Mouse (Mus musculus): ENCODE results near the gene Chst10. TPM values are rescaled to one million over a fixed set of nuclear protein-coding genes. Genes with fewer than 3 reads are reported as not detected.

Chst10 gene
- polyA plus RNA-seq, 1 experiment = 43.7 TPM

DNA sequence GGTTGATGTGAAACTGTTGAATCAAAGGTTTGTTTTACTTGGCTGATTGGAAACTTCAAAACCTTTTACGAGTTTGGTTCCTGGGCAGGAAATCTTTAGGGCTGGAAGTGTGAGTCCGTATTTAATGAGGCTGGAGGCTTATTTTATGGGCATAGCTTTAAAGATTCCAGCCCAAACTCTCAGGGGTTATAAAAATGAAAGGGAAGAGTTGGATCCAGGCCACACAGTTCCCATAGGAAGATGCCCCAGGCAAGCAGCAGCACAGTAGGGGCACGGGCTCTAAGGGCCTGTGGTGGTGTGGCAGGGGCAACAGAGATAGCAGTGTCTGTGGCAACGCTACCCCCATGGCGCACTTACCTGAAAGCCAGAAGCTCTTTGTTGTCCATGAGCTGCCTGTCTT lies 31.7 kb downstream of the Chst10 start:
- Histone ChIP-seq H3K4me3 (replicated peaks; ENCODE audit: insufficient read depth, low read depth, low read length) (no peak overlapping the region), H3K4me1 (ENCODE audit: control insufficient read depth, insufficient read depth, low read length) (peaks cover 2% of the 10 kb centered on the region; the same call in 1 of the 2 replicates), H3K27me3 (ENCODE audit: control insufficient read depth, insufficient read depth, low read length) (no peaks in the 10 kb centered on the region), H3K27ac (ENCODE audit: insufficient read depth, low read length) (no peak overlapping the region)
- 91% methylated on average over 5 of the region's 5 CpGs for WGBS
- TF ChIP-seq POLR2A (IDR thresholded peaks at IDR 0.05; ENCODE audit: borderline replicate concordance, insufficient read depth, low read length) = no peak
- no peak for TF ChIP-seq CTCF (IDR thresholded peaks at IDR 0.05; ENCODE audit: borderline replicate concordance, insufficient read depth, low read depth, low read length)
- DNase-seq = no peak

DNA sequence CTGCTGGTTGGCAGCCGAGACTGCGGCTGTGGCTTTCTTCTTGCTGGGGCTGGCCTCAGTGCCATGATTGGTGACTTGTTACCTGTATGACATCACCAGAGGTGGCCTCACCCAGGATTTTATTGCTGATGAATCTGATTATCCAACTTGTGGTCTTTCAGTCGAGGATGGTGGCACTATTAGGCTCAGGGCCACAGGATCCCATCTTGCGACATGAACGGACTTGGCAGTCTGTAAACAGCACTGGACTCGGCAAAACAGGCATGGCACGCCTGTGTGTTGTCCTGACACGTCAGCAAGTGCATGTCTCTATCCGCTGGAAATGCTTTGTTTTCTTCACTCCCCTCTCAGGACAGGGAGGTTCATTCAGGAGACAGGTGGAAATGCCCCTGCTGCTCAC lies 33.6 kb downstream of the Chst10 start:
- 63% methylated on average over 9 of the region's 9 CpGs for WGBS
- TF ChIP-seq CTCF (IDR thresholded peaks at IDR 0.05; ENCODE audit: borderline replicate concordance, insufficient read depth, low read depth, low read length) (no peak), POLR2A (IDR thresholded peaks at IDR 0.05; ENCODE audit: borderline replicate concordance, insufficient read depth, low read length) (no peak)
- H3K27me3 ChIP-seq (ENCODE audit: control insufficient read depth, insufficient read depth, low read length) = no peaks in the 10 kb centered on the region
- no peaks in the 10 kb centered on the region for H3K4me1 ChIP-seq (ENCODE audit: control insufficient read depth, insufficient read depth, low read length)
- no peak overlapping the region for H3K4me3 ChIP-seq (replicated peaks; ENCODE audit: insufficient read depth, low read depth, low read length)
- no peak overlapping the region for H3K27ac ChIP-seq (ENCODE audit: insufficient read depth, low read length)
- no peak for DNase-seq

DNA sequence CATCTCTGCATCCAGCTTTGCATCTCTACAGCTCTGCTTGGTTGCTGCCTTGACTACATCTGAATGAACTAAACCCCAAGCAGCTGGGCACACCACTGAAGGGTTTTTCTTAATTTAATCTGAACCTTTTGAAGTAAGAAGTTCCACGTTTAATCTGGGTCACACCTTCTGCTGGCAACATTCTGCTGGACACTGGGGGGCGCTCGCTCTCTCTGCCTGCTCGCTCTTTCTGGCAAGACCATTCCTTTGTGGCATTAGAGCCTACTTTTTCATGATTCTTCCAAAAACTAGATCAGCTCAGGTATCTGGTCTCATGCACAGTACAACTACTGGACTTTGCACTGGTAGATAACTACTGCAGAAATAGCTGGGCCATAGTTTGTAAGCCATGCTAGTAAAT lies 35.7 kb downstream of the Chst10 start:
- H3K4me3 ChIP-seq (replicated peaks; ENCODE audit: insufficient read depth, low read depth, low read length) = no peak overlapping the region
- H3K27ac ChIP-seq (ENCODE audit: insufficient read depth, low read length) = no peak overlapping the region
- H3K4me1 ChIP-seq (ENCODE audit: control insufficient read depth, insufficient read depth, low read length) = no peaks in the 10 kb centered on the region
- no peaks in the 10 kb centered on the region for H3K27me3 ChIP-seq (ENCODE audit: control insufficient read depth, insufficient read depth, low read length)
- no peak for TF ChIP-seq POLR2A (IDR thresholded peaks at IDR 0.05; ENCODE audit: borderline replicate concordance, insufficient read depth, low read length)
- TF ChIP-seq CTCF (IDR thresholded peaks at IDR 0.05; ENCODE audit: borderline replicate concordance, insufficient read depth, low read depth, low read length) = peak; percentile 78
- DNase-seq = peak; percentile 54 to 63
- WGBS = 8% methylated on average over 4 of the region's 4 CpGs

DNA sequence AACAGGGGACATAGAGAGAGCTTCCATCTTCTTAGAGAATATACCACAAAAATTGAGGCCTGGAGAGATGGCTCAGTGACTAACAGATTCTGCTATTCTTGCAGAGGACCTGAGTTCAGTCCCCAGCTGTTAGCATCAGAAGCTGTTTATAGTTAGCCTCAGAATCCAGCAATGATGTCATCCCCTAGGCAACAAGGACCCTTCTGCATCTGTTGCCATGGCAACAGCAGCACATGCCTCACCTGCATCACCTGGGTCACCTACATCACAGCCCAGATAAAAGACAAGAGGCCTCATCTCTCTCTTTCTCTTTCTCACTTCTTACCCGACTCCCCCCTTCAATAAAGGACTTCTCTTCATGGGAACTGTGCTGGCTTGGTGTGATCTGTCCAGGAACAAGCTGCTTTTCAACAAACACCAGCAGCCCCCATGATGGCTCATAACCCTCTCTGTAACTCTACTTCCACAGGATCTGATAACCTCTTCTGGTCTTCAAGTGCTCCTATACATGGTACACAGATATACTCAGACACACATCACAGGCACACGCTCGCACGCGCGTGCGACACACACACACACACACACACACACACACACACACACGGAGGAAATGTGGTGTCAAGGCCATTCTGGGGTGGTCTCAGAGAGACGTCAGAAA lies 37.0 kb downstream of the Chst10 start:
- 87% methylated on average over 9 of the region's 9 CpGs for WGBS
- no peak overlapping the region for H3K27ac ChIP-seq (ENCODE audit: insufficient read depth, low read length)
- TF ChIP-seq POLR2A (IDR thresholded peaks at IDR 0.05; ENCODE audit: borderline replicate concordance, insufficient read depth, low read length) (no peak), CTCF (IDR thresholded peaks at IDR 0.05; ENCODE audit: borderline replicate concordance, insufficient read depth, low read depth, low read length) (no peak)

DNA sequence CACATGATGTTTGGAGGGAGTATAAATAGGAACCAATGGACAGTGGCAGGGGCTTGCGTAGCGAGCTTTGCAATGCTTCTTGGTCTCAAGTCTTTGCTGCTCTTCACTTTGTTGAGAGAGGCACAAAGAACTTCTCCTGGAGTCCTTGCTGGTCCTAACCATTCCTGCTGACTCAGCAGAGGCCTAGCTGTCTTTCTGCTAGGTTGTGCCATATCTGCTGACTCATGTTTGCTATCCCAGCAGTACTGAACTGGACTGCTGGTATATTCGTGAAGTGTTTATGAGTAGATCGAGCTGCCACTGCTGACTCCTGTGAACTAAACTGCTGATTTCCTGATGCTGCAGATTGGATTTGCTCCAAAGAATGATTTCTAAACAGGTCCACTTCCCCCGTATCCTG lies 37.8 kb downstream of the Chst10 start:
- WGBS = 81% methylated on average over 5 of the region's 5 CpGs

More for the DNA sequence above, 37.0 kb downstream of the Chst10 start:
- DNase-seq = no peak
- H3K27me3 ChIP-seq (ENCODE audit: control insufficient read depth, insufficient read depth, low read length) = no peaks in the 10 kb centered on the region
- no peak overlapping the region for H3K4me3 ChIP-seq (replicated peaks; ENCODE audit: insufficient read depth, low read depth, low read length)
- no peaks in the 10 kb centered on the region for H3K4me1 ChIP-seq (ENCODE audit: control insufficient read depth, insufficient read depth, low read length)

DNA sequence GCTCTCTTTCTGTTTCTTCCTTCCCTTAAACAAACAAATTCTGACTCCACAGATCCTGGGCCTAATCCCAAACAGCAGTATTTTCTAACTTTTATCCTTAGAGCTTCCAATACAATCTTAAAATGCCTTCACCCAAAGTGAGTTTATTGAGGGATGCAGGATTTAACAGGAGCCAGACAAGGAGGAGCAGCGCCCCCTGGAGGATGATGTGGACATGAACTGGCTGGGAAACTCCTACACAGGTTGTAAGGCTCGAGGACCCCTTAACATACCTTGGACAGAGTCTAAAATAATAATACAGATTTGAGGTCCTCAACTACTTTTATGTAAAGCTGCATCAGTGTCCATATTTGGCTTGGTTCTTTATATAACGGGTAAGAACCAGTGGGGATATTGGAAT lies 41.8 kb downstream of the Chst10 start:
- Histone ChIP-seq H3K27ac (ENCODE audit: insufficient read depth, low read length) (no peak overlapping the region), H3K4me3 (replicated peaks; ENCODE audit: insufficient read depth, low read depth, low read length) (no peak overlapping the region), H3K27me3 (ENCODE audit: control insufficient read depth, insufficient read depth, low read length) (no peaks in the 10 kb centered on the region), H3K4me1 (ENCODE audit: control insufficient read depth, insufficient read depth, low read length) (no peaks in the 10 kb centered on the region; the same call in 1 of the 2 replicates)
- 10% methylated on average over 3 of the region's 3 CpGs for WGBS
- no peak for TF ChIP-seq POLR2A (IDR thresholded peaks at IDR 0.05; ENCODE audit: borderline replicate concordance, insufficient read depth, low read length)
- peak; percentile 90 for TF ChIP-seq CTCF (IDR thresholded peaks at IDR 0.05; ENCODE audit: borderline replicate concordance, insufficient read depth, low read depth, low read length)
- DNase-seq = peak; percentile 58 to 74

More for the DNA sequence above, 37.8 kb downstream of the Chst10 start:
- TF ChIP-seq CTCF (IDR thresholded peaks at IDR 0.05; ENCODE audit: borderline replicate concordance, insufficient read depth, low read depth, low read length) (no peak), POLR2A (IDR thresholded peaks at IDR 0.05; ENCODE audit: borderline replicate concordance, insufficient read depth, low read length) (no peak)
- no peaks in the 10 kb centered on the region; the same call in 1 of the 2 replicates for H3K4me1 ChIP-seq (ENCODE audit: control insufficient read depth, insufficient read depth, low read length)
- H3K27me3 ChIP-seq (ENCODE audit: control insufficient read depth, insufficient read depth, low read length) = no peaks in the 10 kb centered on the region
- no peak overlapping the region for H3K27ac ChIP-seq (ENCODE audit: insufficient read depth, low read length)
- DNase-seq = no peak
- no peak overlapping the region for H3K4me3 ChIP-seq (replicated peaks; ENCODE audit: insufficient read depth, low read depth, low read length)

DNA sequence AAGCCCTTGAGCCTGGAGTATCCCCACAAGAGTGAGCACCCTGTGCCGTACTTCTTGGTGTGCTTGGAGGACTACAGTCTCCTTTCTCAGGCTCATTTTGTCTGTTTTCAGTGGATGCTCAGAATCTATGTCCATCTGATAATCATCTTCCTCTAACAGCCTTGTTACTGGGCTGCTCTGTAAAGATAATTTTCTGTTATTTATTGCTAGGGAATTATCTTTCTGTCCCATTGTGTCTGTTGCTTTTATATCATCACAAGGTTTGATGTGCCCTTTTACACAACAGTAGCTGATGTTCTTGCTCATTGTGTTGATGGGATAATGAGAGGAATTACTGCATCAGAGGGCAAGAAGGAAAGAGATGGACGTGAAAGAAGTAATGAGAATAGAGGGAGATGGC lies 45.7 kb downstream of the Chst10 start:
- H3K27ac ChIP-seq (ENCODE audit: insufficient read depth, low read length) = no peak overlapping the region
- WGBS = 73% methylated on average over 2 of the region's 2 CpGs
- H3K4me1 ChIP-seq (ENCODE audit: control insufficient read depth, insufficient read depth, low read length) = peaks cover 2% of the 10 kb centered on the region; the same call in 1 of the 2 replicates

DNA sequence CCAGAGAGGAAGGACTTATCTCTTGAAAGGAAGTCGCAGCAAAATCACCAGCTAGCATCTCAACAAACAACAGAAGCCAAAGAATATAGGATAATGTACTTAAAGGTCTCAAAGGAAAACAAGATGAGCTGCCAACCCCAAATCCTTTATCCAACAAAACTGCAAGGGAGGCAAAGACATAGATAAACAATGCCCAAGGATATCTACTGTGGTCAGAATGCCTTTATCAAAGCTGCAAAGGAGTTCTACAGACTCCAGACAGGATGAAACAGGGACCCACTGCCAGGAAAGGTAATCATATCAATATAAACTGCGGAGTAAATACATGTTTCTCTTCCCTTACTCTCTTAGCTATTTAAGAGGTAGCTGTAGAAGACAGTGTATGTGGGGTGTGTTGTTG lies 47.3 kb downstream of the Chst10 start:
- Histone ChIP-seq H3K4me3 (replicated peaks; ENCODE audit: insufficient read depth, low read depth, low read length) (no peak overlapping the region), H3K27me3 (ENCODE audit: control insufficient read depth, insufficient read depth, low read length) (no peaks in the 10 kb centered on the region), H3K27ac (ENCODE audit: insufficient read depth, low read length) (no peak overlapping the region), H3K4me1 (ENCODE audit: control insufficient read depth, insufficient read depth, low read length) (peaks cover 2% of the 10 kb centered on the region; the same call in 1 of the 2 replicates)
- TF ChIP-seq POLR2A (IDR thresholded peaks at IDR 0.05; ENCODE audit: borderline replicate concordance, insufficient read depth, low read length) (no peak), CTCF (IDR thresholded peaks at IDR 0.05; ENCODE audit: borderline replicate concordance, insufficient read depth, low read depth, low read length) (no peak)
- no peak for DNase-seq
- WGBS = 91% methylated on average over 2 of the region's 2 CpGs

More for the DNA sequence above, 45.7 kb downstream of the Chst10 start:
- Histone ChIP-seq H3K27me3 (ENCODE audit: control insufficient read depth, insufficient read depth, low read length) (no peaks in the 10 kb centered on the region), H3K4me3 (replicated peaks; ENCODE audit: insufficient read depth, low read depth, low read length) (no peak overlapping the region)
- no peak for DNase-seq
- TF ChIP-seq CTCF (IDR thresholded peaks at IDR 0.05; ENCODE audit: borderline replicate concordance, insufficient read depth, low read depth, low read length) = no peak
- TF ChIP-seq POLR2A (IDR thresholded peaks at IDR 0.05; ENCODE audit: borderline replicate concordance, insufficient read depth, low read length) = no peak
